Mouse (Mus musculus) olfactory bulb, adult 2 months (tissue): ENCODE measurements around the gene Prn.

ENCODE experiments used
- CTCF ChIP-seq: fragments of 200-500 bp; IDR thresholded peaks from 2 replicates; pipeline ENCODE4 v1.5.1; 2012; ENCODE audit warnings: low read depth, mild to moderate bottlenecking, low read length, moderate library complexity; ENCODE audit not compliant: insufficient read depth
- POLR2A ChIP-seq: fragments of 200-500 bp; IDR thresholded peaks from 2 replicates; pipeline ENCODE4 v1.6.1; 2012; ENCODE audit warnings: mild to moderate bottlenecking, low read depth, low read length, moderate library complexity; ENCODE audit not compliant: insufficient read depth

DNA sequence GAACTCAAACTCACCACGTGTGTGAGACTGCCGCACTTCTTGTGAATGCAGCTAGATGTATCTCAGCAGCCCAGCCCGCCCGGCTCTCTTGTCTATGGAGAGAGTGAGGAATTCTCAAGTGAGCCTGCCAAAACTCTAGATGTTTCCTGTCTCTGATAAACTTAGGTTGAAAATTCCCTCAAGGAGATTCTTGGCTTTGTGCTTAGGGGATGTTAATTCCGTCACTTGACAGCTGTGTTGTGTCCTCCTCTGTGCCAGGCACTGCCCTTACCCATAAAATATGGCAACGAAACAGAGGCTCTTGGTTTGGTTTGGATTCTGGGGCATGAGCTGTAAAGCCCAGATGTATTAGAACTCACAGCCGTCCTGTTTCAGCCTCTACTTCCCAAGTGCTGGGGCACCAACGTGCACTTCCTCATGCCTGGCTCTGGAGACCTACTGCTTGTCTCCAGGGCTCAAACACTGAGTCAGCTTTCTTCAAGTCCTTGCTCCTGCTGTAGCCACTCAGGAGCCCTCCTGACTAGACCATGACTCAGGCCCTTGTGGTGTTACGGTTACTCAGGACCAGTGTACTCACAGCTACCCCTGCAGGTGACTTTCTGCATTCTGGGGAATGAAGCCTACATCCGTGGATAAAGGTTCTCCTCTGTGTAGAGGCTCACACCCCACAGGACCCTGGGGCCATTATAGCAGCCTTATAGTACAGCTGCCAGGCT is 25.8 kb downstream of the Prn start:
- no peak for TF ChIP-seq POLR2A
- no peak for TF ChIP-seq CTCF
